Mouse (Mus musculus): ENCODE measurements around the gene Adamts15. TPM values are rescaled to one million over a fixed set of nuclear protein-coding genes. Genes with fewer than 3 reads are reported as not detected.

Gene Adamts15
- polyA plus RNA-seq, 1 experiment: not detected

DNA sequence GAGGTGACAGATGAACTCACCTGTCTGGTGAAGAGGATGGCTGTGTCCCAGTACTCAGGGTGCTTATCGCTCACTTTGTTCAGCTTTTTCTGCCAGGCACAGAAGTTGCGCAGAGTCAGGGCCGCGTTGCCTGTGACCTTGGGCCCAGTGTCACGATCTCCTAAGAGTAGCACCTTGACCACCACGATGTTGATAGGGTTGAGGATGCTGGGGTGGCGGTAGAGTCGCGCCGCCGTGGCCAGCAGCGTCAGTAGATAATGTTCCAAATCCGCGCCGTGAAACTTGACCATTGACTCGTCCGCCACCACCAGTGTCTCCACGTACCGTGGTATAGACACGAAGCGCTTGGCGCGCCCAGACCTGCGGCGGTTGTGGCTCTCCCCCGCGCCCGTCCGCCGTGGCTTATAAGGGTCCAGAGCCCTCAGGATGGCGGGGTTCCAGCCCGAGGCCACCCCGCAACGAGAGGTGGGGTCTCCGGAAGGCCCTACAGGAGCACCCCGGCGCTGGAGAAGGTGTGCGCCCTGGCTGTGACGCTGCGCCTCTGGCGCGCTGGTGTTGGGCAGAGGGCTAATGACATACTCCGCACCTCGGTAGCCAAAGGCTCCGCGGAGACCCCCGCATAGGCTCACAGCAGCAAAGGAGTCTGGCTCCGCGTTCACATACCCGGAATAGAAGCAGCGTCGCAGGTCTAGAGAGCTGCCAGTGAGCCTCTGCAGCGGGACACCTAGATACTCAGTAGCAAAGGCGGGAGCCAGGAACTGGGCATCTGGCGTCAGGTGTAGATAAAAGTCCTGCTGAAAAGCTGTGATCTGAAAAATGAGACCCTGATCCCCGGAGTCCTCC lies 770 bp downstream of the Adamts15 start:
- TF ChIP-seq MYOG (IDR thresholded peaks at IDR 0.05; ENCODE audit: control insufficient read depth, extremely low read depth, insufficient read length) (no peak), CEBPB (IDR thresholded peaks at IDR 0.05; ENCODE audit: low read depth) (no peak), USF1 (IDR thresholded peaks at IDR 0.05; ENCODE audit: low read depth) (no peak)
- Histone ChIP-seq H3K27me3 (ENCODE audit: control insufficient read depth, insufficient read depth, insufficient read length) (no peaks in the 10 kb centered on the region), H3K79me2 (ENCODE audit: control insufficient read depth, insufficient read depth) (no peaks in the 10 kb centered on the region), H3ac (ENCODE audit: control insufficient read depth, insufficient read length, low read depth) (no peak overlapping the region), H3K36me3 (ENCODE audit: control insufficient read depth, insufficient read depth) (no peaks in the 10 kb centered on the region), H3K79me3 (ENCODE audit: low read depth) (no peaks in the 10 kb centered on the region), H3K4me3 (ENCODE audit: insufficient read depth, poor library complexity, severe bottlenecking) (no peak overlapping the region)

- Histone ChIP-seq H3K79me3 (ENCODE audit: low read depth) (no peaks in the 10 kb centered on the region), H3K4me3 (ENCODE audit: insufficient read depth, poor library complexity, severe bottlenecking) (no peak overlapping the region), H3K36me3 (ENCODE audit: control insufficient read depth, insufficient read depth) (no peaks in the 10 kb centered on the region), H3ac (ENCODE audit: control insufficient read depth, insufficient read length, low read depth) (no peak overlapping the region), H3K79me2 (ENCODE audit: control insufficient read depth, insufficient read depth) (no peaks in the 10 kb centered on the region), H3K27me3 (ENCODE audit: control insufficient read depth, insufficient read depth, insufficient read length) (no peaks in the 10 kb centered on the region)
- TF ChIP-seq MYOG (IDR thresholded peaks at IDR 0.05; ENCODE audit: control insufficient read depth, extremely low read depth, insufficient read length) (no peak), MAX (IDR thresholded peaks at IDR 0.05) (no peak), FOSL1 (IDR thresholded peaks at IDR 0.05; ENCODE audit: insufficient read depth, low read length, poor library complexity, severe bottlenecking) (no peak)
Measured at GRCm38 (mm10) chr9:30920736-30921135, 1.5 kb downstream of the Adamts15 start.

- H3K79me2 ChIP-seq (ENCODE audit: control insufficient read depth, insufficient read depth): no peaks in the 10 kb centered on the region
- no peaks in the 10 kb centered on the region for H3K27me3 ChIP-seq (ENCODE audit: control insufficient read depth, insufficient read depth, insufficient read length)
- TF ChIP-seq MYOG (IDR thresholded peaks at IDR 0.05; ENCODE audit: control insufficient read depth, extremely low read depth, insufficient read length) (no peak), MYOD1 (IDR thresholded peaks at IDR 0.05; ENCODE audit: control insufficient read depth, insufficient read length, low read depth) (no peak), CTCF (IDR thresholded peaks at IDR 0.05; ENCODE audit: control insufficient read depth, insufficient read depth, insufficient read length) (no peak), USF1 (IDR thresholded peaks at IDR 0.05; ENCODE audit: low read depth) (no peak), MAX (IDR thresholded peaks at IDR 0.05) (no peak), CEBPB (IDR thresholded peaks at IDR 0.05; ENCODE audit: low read depth) (no peak), FOSL1 (IDR thresholded peaks at IDR 0.05; ENCODE audit: insufficient read depth, low read length, poor library complexity, severe bottlenecking) (no peak)
Measured at GRCm38 (mm10) chr9:30919686-30920085, 2.6 kb downstream of the Adamts15 start.

DNA sequence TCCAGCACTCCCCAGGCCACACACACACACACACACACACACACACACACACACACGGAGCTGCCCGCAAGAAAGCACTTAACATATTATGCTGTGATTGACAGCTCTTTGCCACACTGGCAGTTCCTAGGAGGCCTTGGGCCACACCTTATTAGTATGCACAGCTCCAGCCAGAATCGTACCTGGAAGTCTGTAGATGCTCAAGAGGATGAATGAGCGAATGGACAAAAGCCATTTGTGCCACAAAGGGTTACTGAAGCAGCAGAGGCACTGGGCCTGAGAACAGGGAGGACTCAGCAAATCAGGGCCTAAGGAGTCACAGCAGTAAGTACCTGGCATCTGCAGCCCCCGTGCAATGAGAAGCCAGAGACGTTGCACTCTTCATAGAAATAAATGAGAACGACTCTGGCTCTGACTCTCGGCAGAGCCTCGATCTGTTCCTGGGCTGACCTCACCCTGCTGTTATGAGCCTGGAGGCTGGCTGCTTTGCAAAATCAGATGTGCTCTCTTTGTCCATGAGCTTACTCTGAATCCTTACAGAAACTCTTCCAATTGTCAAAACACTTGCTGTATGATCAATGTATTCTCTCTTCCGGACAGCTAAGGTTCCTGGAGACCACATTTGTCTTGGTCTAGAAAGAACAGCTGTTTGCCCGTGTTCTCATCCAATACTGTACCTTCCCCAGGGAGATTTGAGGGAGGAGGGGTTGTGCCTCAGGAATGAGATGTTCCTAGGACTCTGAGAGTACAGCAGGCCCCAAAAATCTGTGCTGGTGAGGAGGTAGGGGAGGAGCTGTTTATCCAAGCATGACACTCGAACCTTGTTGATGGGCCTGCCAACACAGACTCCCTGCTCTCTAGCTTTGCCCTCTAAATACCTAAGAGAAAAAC lies 3.5 kb downstream of the Adamts15 start:
- Histone ChIP-seq H3K4me3 (ENCODE audit: insufficient read depth, poor library complexity, severe bottlenecking) (no peak overlapping the region), H3ac (ENCODE audit: control insufficient read depth, insufficient read length, low read depth) (no peak overlapping the region), H3K27me3 (ENCODE audit: control insufficient read depth, insufficient read depth, insufficient read length) (no peaks in the 10 kb centered on the region), H3K36me3 (ENCODE audit: control insufficient read depth, insufficient read depth) (no peaks in the 10 kb centered on the region), H3K79me3 (ENCODE audit: low read depth) (no peaks in the 10 kb centered on the region), H3K79me2 (ENCODE audit: control insufficient read depth, insufficient read depth) (no peaks in the 10 kb centered on the region)
- TF ChIP-seq USF1 (IDR thresholded peaks at IDR 0.05; ENCODE audit: low read depth) (no peak), FOSL1 (IDR thresholded peaks at IDR 0.05; ENCODE audit: insufficient read depth, low read length, poor library complexity, severe bottlenecking) (no peak), MYOD1 (IDR thresholded peaks at IDR 0.05; ENCODE audit: control insufficient read depth, insufficient read length, low read depth) (no peak), CEBPB (IDR thresholded peaks at IDR 0.05; ENCODE audit: low read depth) (no peak), CTCF (IDR thresholded peaks at IDR 0.05; ENCODE audit: control insufficient read depth, insufficient read depth, insufficient read length) (no peak), MYOG (IDR thresholded peaks at IDR 0.05; ENCODE audit: control insufficient read depth, extremely low read depth, insufficient read length) (no peak), MAX (IDR thresholded peaks at IDR 0.05) (no peak)

More at GRCm38 (mm10) chr9:30919686-30920085, 2.6 kb downstream of the Adamts15 start:
- Histone ChIP-seq H3K36me3 (ENCODE audit: control insufficient read depth, insufficient read depth) (no peaks in the 10 kb centered on the region), H3ac (ENCODE audit: control insufficient read depth, insufficient read length, low read depth) (no peak overlapping the region), H3K4me3 (ENCODE audit: insufficient read depth, poor library complexity, severe bottlenecking) (no peak overlapping the region), H3K79me3 (ENCODE audit: low read depth) (no peaks in the 10 kb centered on the region)

GRCm38 (mm10) chr9:30916266-30916968 lies 5.8 kb downstream of the Adamts15 start:
- H3K27me3 ChIP-seq (ENCODE audit: control insufficient read depth, insufficient read depth, insufficient read length): no peaks in the 10 kb centered on the region
- H3ac ChIP-seq (ENCODE audit: control insufficient read depth, insufficient read length, low read depth): no peak overlapping the region
- H3K79me2 ChIP-seq (ENCODE audit: control insufficient read depth, insufficient read depth): no peaks in the 10 kb centered on the region
- TF ChIP-seq MAX (IDR thresholded peaks at IDR 0.05) (no peak), MYOG (IDR thresholded peaks at IDR 0.05; ENCODE audit: control insufficient read depth, extremely low read depth, insufficient read length) (no peak), CEBPB (IDR thresholded peaks at IDR 0.05; ENCODE audit: low read depth) (no peak), USF1 (IDR thresholded peaks at IDR 0.05; ENCODE audit: low read depth) (no peak), CTCF (IDR thresholded peaks at IDR 0.05; ENCODE audit: control insufficient read depth, insufficient read depth, insufficient read length) (no peak), FOSL1 (IDR thresholded peaks at IDR 0.05; ENCODE audit: insufficient read depth, low read length, poor library complexity, severe bottlenecking) (no peak), MYOD1 (IDR thresholded peaks at IDR 0.05; ENCODE audit: control insufficient read depth, insufficient read length, low read depth) (no peak)
- H3K36me3 ChIP-seq (ENCODE audit: control insufficient read depth, insufficient read depth): no peaks in the 10 kb centered on the region
- H3K79me3 ChIP-seq (ENCODE audit: low read depth): no peaks in the 10 kb centered on the region
- no peak overlapping the region for H3K4me3 ChIP-seq (ENCODE audit: insufficient read depth, poor library complexity, severe bottlenecking)
